Mouse (Mus musculus): ENCODE measurements around the gene Cacna2d1. TPM values are rescaled to one million over a fixed set of nuclear protein-coding genes. Genes with fewer than 3 reads are reported as not detected.

Gene Cacna2d1
- polyA plus RNA-seq, 1 experiment from 2014 or later, result 15.0 TPM

DNA sequence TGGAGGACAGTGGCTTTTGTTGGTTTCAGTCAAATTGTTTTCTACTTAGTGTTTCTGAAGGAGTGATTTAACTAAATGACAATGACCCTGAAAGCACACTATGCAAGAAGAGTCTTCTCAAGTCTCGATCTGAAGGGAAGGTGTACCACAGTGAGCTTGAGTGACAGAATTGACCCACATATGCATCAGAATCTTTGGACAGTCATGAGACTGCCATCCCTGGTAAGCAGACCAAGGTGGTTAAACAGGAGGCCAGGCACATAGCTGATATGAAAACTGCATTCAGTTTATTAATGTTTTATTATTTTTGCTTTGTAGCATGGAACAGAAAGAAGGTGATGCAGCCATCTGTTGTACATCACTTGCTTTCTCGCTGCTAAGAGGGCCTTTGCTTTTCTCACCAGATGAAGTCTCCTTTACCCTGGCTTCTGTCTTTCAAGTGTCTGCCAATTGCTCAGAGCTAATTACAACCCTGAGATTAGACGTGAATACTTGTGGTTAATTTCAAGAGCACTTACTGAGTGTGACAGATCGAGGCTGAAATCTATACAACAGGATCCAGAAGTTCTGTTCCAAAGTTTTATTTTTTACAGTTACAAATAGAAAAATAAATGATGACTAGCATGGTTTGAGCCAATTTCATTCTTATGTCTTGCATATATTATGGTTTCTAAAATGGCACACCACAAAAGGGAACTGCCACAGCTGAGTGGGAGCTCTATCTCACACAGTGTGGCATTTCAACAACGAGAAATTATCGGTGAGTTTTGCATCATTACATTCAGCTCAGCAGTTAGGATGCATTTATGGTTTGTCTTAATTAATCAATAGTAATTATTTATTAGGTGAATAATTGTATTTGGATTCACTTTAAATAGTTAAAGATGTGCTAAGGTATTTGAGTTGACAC is 221.1 kb downstream of the Cacna2d1 start:
- Histone ChIP-seq H3K4me1 (replicated peaks) (no peaks in the 10 kb centered on the region), H3K9me3 (no peaks in the 10 kb centered on the region), H3K27ac (no peak overlapping the region), H3K36me3 (no peaks in the 10 kb centered on the region), H3K27me3 (ENCODE audit: insufficient read depth, poor library complexity, severe bottlenecking) (no peaks in the 10 kb centered on the region), H3K4me3 (no peak overlapping the region)
- WGBS, result 85% methylated on average over 6 of the region's 6 CpGs
- no peak for DNase-seq (ENCODE audit: low spot score)

DNA sequence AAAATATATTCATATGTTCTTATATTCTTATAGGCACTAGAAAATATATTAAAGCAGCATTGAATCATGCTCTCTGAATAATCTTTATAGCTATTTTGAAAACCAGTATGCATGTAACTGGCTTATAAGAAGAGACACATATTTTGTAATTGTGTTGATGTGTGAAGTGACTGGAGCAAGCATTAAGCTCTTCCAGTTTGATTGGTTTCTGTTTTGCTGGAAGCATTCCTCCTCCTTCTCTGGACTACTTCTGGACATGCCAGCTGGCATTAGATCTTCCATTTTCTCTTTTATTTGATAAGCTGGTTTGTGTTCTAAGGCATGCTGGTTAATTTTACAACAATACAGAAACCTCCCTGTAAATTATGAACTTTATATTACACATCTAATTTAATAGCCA is 228.8 kb downstream of the Cacna2d1 start:
- Histone ChIP-seq H3K4me1 (replicated peaks) (no peaks in the 10 kb centered on the region), H3K4me3 (no peak overlapping the region), H3K9me3 (no peaks in the 10 kb centered on the region), H3K27ac (no peak overlapping the region), H3K27me3 (ENCODE audit: insufficient read depth, poor library complexity, severe bottlenecking) (no peaks in the 10 kb centered on the region), H3K36me3 (no peaks in the 10 kb centered on the region)
- no peak for DNase-seq (ENCODE audit: low spot score)

DNA sequence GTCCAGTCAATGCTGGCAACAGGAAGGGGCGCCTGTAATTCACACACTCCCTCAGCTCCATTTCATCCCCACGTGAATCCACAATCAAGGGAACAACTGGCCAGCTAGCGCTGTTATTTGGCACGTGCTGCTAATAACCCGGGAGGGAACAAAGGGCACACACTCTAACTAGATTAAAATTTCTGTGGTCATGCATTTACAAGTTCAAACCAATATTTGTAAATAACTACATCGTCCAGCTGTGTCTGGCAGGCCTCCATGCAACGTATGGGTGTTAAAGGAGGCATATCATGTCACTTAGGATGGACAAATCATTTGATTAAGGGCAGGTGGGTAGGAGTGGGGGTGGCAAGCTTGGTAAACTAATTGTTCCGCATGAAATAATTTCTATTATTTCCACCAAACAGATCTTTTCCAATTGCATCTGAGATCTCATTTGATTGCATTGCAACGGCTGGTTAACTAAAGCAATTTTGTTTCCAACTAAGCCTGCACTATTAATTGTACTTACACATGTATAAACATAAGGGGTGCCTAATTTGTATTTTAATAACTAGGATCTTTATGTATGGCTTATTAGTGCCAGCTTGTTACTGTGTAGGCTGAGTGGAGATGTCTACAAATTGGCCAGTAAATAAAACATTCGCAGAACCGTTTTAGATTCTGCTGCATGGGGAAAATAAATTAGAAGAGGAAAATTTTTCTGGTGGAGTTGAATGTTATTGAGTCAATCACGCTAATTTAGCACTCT is 231.8 kb downstream of the Cacna2d1 start:
- DNase-seq (ENCODE audit: low spot score), result no peak
- H3K4me1 ChIP-seq (replicated peaks), result no peaks in the 10 kb centered on the region
- H3K27ac ChIP-seq, result no peak overlapping the region
- no peaks in the 10 kb centered on the region for H3K36me3 ChIP-seq
- H3K27me3 ChIP-seq (ENCODE audit: insufficient read depth, poor library complexity, severe bottlenecking), result no peaks in the 10 kb centered on the region
- H3K4me3 ChIP-seq, result no peak overlapping the region
- no peaks in the 10 kb centered on the region for H3K9me3 ChIP-seq
- 78% methylated on average over 12 of the region's 12 CpGs for WGBS

DNA sequence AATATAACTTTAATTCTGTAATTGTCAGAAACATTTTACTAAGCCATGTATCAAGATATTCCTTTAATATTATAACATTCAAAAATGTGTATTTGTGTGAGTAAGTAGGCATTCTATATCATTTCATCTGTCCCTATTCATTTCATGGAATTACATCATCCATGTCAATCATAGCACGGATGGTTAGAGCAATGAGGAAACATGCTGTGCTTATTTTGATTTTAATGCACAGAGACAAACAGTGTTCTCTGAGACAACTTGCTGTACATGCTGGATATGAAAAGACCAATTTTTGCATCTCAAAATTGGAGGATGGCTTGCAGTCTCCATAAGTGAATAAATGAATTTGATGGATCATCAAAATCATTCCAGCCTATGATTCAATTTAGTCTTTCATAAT is 232.4 kb downstream of the Cacna2d1 start:
- H3K27me3 ChIP-seq (ENCODE audit: insufficient read depth, poor library complexity, severe bottlenecking), result no peaks in the 10 kb centered on the region
- H3K4me3 ChIP-seq, result no peak overlapping the region
- no peaks in the 10 kb centered on the region for H3K4me1 ChIP-seq (replicated peaks)
- H3K36me3 ChIP-seq, result no peaks in the 10 kb centered on the region
- 85% methylated on average over 1 of the region's 1 CpGs for WGBS
- no peaks in the 10 kb centered on the region for H3K9me3 ChIP-seq
- DNase-seq (ENCODE audit: low spot score), result no peak
- H3K27ac ChIP-seq, result no peak overlapping the region

DNA sequence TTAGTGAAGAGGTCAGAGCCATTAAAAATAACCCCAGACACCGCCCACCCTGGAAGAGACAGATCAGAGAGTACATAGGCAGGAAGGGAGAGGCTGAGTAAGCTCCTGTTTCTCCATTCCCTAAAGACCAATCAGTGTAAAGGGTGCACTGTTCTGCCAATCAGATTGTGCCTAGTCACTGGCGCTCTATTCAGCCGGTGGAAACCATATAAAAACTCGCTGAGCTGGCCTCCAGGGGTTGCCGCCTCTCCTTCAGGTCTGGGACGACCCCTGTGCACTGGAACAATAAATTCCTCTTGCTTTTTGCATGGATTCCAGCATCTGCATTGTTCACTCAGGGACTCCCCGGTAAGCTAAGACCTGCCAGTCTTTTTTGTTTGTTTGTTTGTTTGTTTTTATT is 246.6 kb downstream of the Cacna2d1 start:
- no peaks in the 10 kb centered on the region for H3K9me3 ChIP-seq
- H3K36me3 ChIP-seq, result no peaks in the 10 kb centered on the region
- no peak overlapping the region for H3K27ac ChIP-seq
- no peaks in the 10 kb centered on the region for H3K4me1 ChIP-seq (replicated peaks)
- no peak overlapping the region for H3K4me3 ChIP-seq
- WGBS, result 85% methylated on average over 7 of the region's 7 CpGs
- no peak for DNase-seq (ENCODE audit: low spot score)
- H3K27me3 ChIP-seq (ENCODE audit: insufficient read depth, poor library complexity, severe bottlenecking), result no peaks in the 10 kb centered on the region

DNA sequence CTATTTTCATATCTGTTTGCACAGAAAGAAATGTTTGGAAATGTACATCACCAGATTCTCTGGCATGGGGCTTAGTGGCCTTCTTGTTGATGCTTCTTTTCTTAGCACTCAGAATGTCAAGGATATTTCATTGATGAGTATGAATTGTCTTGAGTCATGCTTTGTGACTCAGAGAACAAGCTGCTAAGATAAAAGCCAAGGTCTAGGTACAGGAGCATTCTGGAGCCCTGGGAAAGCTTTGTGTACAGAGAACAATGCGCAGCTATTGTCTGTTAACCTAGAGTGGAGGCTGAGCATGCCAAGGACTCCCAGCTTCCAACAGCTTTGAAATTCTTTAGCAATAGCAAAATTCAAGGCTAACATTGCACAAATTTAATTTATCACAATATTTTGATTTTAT is 249.6 kb downstream of the Cacna2d1 start:
- Histone ChIP-seq H3K36me3 (no peaks in the 10 kb centered on the region), H3K9me3 (no peaks in the 10 kb centered on the region), H3K4me1 (replicated peaks) (no peaks in the 10 kb centered on the region), H3K27ac (no peak overlapping the region), H3K4me3 (no peak overlapping the region), H3K27me3 (ENCODE audit: insufficient read depth, poor library complexity, severe bottlenecking) (no peaks in the 10 kb centered on the region)
- WGBS, result 90% methylated on average over 1 of the region's 1 CpGs
- no peak for DNase-seq (ENCODE audit: low spot score)

DNA sequence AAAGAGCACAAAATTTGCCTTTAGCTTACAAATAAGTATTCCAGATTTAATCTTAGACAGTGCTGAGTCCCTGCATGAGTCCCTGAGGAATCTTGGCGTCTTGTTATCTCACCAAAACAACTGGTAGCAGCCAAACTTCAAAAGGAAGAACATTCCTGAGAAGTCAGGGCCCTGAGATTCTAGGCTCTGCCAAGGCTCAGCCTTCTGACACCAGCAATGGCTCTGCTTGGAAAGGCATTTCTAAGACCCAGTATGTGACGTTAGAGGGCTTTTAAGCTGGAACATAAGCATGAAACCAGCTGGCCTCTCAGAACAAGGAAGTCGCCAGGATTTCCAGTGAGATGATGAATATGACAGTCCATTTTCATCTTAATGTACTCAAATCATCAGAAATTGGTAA is 253.4 kb downstream of the Cacna2d1 start:
- H3K9me3 ChIP-seq, result no peaks in the 10 kb centered on the region
- no peak overlapping the region for H3K4me3 ChIP-seq
- no peak for DNase-seq (ENCODE audit: low spot score)
- no peaks in the 10 kb centered on the region for H3K36me3 ChIP-seq
- H3K4me1 ChIP-seq (replicated peaks), result no peaks in the 10 kb centered on the region
- WGBS, result 58% methylated on average over 3 of the region's 3 CpGs
- H3K27ac ChIP-seq, result no peak overlapping the region
- H3K27me3 ChIP-seq (ENCODE audit: insufficient read depth, poor library complexity, severe bottlenecking), result no peaks in the 10 kb centered on the region

DNA sequence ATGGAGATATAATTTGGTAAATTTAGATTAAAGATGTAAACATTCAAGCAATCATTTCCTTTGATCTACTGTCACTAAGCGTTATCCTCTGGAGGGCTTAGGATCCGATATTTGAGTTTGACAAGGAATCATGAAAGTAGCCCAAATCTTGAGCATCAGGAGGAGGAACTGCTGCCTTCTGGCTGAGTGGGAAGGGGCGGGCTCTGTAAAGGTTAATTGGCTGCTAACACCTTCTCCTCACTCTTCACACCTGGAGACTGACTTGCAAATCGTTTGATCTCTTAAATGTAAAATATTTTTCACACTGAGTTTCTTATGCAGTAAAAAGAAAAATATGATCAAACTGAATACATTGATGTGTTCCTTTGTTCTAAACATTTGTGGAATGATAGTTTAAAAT is 255.4 kb downstream of the Cacna2d1 start:
- Histone ChIP-seq H3K27me3 (ENCODE audit: insufficient read depth, poor library complexity, severe bottlenecking) (no peaks in the 10 kb centered on the region), H3K36me3 (no peaks in the 10 kb centered on the region), H3K4me1 (replicated peaks) (no peaks in the 10 kb centered on the region), H3K9me3 (no peaks in the 10 kb centered on the region), H3K27ac (no peak overlapping the region), H3K4me3 (no peak overlapping the region)
- 79% methylated on average over 4 of the region's 4 CpGs for WGBS
- DNase-seq (ENCODE audit: low spot score), result no peak

DNA sequence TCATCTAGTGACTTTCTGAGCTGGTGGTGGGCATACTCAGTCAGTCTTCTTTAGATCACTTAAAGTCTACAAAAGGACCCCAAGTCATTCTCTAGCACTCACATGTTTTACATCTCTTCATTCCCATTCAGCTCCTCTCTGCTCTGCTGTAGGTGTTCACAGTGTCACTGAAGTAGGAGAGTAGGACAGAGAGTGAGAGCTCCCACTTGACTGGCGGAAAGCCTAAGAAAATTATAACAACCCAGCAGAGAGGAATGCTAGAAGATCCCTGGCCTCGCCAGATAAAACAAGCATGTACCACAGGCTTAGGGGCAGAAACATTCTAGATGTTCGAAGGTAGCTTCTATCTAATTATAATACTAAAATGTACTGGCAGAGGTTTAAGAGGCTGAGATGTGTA is 256.7 kb downstream of the Cacna2d1 start:
- H3K27ac ChIP-seq, result no peak overlapping the region
- 89% methylated on average over 3 of the region's 3 CpGs for WGBS
- H3K4me3 ChIP-seq, result no peak overlapping the region
- no peaks in the 10 kb centered on the region for H3K27me3 ChIP-seq (ENCODE audit: insufficient read depth, poor library complexity, severe bottlenecking)
- H3K4me1 ChIP-seq (replicated peaks), result no peaks in the 10 kb centered on the region
- H3K9me3 ChIP-seq, result no peaks in the 10 kb centered on the region
- H3K36me3 ChIP-seq, result no peaks in the 10 kb centered on the region
- no peak for DNase-seq (ENCODE audit: low spot score)

DNA sequence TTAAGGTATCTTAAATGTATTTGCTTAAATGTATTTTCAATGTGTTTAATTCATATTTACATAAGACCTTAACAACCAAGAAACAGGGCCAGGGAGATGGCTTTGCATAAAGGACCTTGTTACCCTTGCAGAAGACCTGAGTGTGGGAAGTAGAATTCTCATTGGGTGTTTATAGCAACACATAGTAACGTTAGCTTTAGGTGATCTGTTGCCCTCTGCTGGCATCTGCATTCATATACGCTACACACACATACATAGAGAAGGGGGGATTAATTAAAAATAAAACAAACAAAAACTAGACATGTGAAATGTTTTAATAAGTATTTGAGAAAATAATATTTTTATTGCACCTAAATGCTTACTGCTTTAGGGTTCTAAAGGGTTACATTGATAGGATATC is 265.3 kb downstream of the Cacna2d1 start:
- Histone ChIP-seq H3K9me3 (no peaks in the 10 kb centered on the region), H3K36me3 (no peaks in the 10 kb centered on the region), H3K4me3 (no peak overlapping the region), H3K27me3 (ENCODE audit: insufficient read depth, poor library complexity, severe bottlenecking) (no peaks in the 10 kb centered on the region), H3K4me1 (replicated peaks) (no peaks in the 10 kb centered on the region), H3K27ac (no peak overlapping the region)
- no peak for DNase-seq (ENCODE audit: low spot score)
- WGBS, result 40% methylated on average over 2 of the region's 2 CpGs

DNA sequence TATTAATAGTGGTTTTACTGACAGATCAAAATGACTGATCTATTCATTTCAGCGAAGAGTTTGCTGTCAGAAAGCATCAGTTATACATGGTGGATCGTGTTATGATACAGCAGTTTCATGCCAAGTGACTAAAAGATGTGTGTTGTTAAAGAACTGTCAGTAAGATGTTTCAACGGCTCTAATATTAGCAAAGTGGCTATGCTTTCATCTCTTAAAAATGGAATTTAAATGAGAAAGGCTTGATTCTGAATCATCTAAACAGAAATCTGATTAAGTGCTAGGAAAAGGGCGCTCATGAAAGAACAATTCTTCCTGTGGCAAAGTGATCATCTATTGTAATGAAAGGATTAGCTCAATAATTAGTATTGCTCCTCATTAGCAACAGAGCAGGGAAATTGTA is 287.5 kb downstream of the Cacna2d1 start:
- no peak overlapping the region for H3K27ac ChIP-seq
- no peaks in the 10 kb centered on the region for H3K27me3 ChIP-seq (ENCODE audit: insufficient read depth, poor library complexity, severe bottlenecking)
- H3K36me3 ChIP-seq, result no peaks in the 10 kb centered on the region
- 86% methylated on average over 4 of the region's 4 CpGs for WGBS
- no peaks in the 10 kb centered on the region for H3K9me3 ChIP-seq
- H3K4me1 ChIP-seq (replicated peaks), result no peaks in the 10 kb centered on the region
- DNase-seq (ENCODE audit: low spot score), result no peak
- no peak overlapping the region for H3K4me3 ChIP-seq

DNA sequence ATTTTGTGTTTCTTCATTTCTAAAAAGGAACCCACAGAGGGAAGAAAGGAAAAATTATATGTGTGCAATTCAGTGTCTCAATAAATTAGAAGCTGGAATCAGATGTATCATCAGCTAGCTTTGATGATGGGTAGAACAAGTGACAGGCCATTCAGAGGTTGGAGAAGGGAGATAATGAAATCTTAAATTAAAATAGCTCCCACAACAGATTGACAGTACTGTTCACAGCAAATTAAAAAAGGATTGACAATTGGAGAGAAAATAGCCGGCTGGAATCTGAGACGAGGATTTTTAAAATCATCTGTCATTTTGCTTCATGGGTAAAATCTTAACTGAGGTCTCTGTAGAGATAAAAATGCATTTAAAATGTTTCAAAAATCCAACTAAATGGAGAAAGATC is 290.9 kb downstream of the Cacna2d1 start:
- DNase-seq (ENCODE audit: low spot score), result no peak
- Histone ChIP-seq H3K4me3 (no peak overlapping the region), H3K9me3 (no peaks in the 10 kb centered on the region), H3K27me3 (ENCODE audit: insufficient read depth, poor library complexity, severe bottlenecking) (no peaks in the 10 kb centered on the region), H3K4me1 (replicated peaks) (no peaks in the 10 kb centered on the region), H3K27ac (no peak overlapping the region), H3K36me3 (no peaks in the 10 kb centered on the region)
- 72% methylated on average over 2 of the region's 2 CpGs for WGBS

DNA sequence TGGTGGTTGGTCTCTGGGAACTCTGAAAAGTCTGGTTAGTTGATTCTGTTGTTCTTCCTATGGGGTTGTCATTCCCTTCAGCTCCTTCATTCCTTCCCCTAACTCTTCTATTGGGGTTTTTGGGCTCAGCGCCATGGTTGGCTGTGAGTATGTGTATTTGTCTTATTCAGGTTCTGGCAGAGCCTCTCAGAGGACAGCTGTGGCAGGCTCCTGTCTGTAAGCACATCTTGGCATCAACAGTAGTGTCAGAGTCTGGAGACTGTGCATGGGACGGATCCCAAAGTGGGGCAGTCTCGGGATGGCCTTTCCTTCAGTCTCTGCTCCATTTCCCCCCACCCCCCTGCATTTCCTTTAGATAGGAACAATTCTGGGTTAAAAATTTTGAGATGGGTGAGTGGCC is 294.9 kb downstream of the Cacna2d1 start:
- Histone ChIP-seq H3K4me1 (replicated peaks) (no peaks in the 10 kb centered on the region), H3K36me3 (no peaks in the 10 kb centered on the region), H3K27me3 (ENCODE audit: insufficient read depth, poor library complexity, severe bottlenecking) (no peaks in the 10 kb centered on the region), H3K4me3 (no peak overlapping the region), H3K9me3 (no peaks in the 10 kb centered on the region), H3K27ac (no peak overlapping the region)
- WGBS, result 90% methylated on average over 3 of the region's 3 CpGs
- no peak for DNase-seq (ENCODE audit: low spot score)
